Mouse (Mus musculus): ENCODE data around the gene Atf3. TPM values are rescaled to one million over a fixed set of nuclear protein-coding genes. Genes with fewer than 3 reads are reported as not detected.

Atf3 gene
- total RNA-seq, 2 experiments from 2014 or later, result 0.52 to 0.67 TPM

- H3K4me3 ChIP-seq, result no peak overlapping the region
- TF ChIP-seq CTCF (conservative IDR thresholded peaks at IDR 0.05), result no peak
- DNase-seq (ENCODE audit: low spot score in 2 of 2), result no peak
- H3K27ac ChIP-seq, result no peak overlapping the region
These were observed 30.6 kb upstream of the Atf3 start for GRCm38 (mm10) chr1:191248423-191248822.

GRCm38 (mm10) chr1:191247561-191247960 lies 29.7 kb upstream of the Atf3 start:
- H3K27ac ChIP-seq, result no peak overlapping the region
- H3K4me3 ChIP-seq, result no peak overlapping the region
- TF ChIP-seq CTCF (conservative IDR thresholded peaks at IDR 0.05), result no peak
- DNase-seq (ENCODE audit: low spot score in 2 of 2), result no peak

GRCm38 (mm10) chr1:191243855-191244254 lies 26.0 kb upstream of the Atf3 start:
- no peak for TF ChIP-seq CTCF (conservative IDR thresholded peaks at IDR 0.05)
- H3K4me3 ChIP-seq, result no peak overlapping the region
- DNase-seq (ENCODE audit: low spot score in 2 of 2), result no peak
- H3K27ac ChIP-seq, result no peak overlapping the region

- no peak for TF ChIP-seq CTCF (conservative IDR thresholded peaks at IDR 0.05)
- Histone ChIP-seq H3K4me3 (no peak overlapping the region), H3K27ac (no peak overlapping the region)
- DNase-seq (ENCODE audit: low spot score in 2 of 2), result no peak
These were observed 24.3 kb upstream of the Atf3 start for GRCm38 (mm10) chr1:191242065-191242698.

- no peak for DNase-seq (ENCODE audit: low spot score in 2 of 2)
- H3K27ac ChIP-seq, result no peak overlapping the region
These were observed 23.7 kb upstream of the Atf3 start for GRCm38 (mm10) chr1:191241574-191241973.

GRCm38 (mm10) chr1:191239602-191240001 lies 21.8 kb upstream of the Atf3 start:
- DNase-seq (ENCODE audit: low spot score in 2 of 2), result no peak
- no peak for TF ChIP-seq CTCF (conservative IDR thresholded peaks at IDR 0.05)
- no peak overlapping the region for H3K4me3 ChIP-seq
- no peak overlapping the region for H3K27ac ChIP-seq

More at GRCm38 (mm10) chr1:191241574-191241973, 23.7 kb upstream of the Atf3 start:
- TF ChIP-seq CTCF (conservative IDR thresholded peaks at IDR 0.05), result no peak
- no peak overlapping the region for H3K4me3 ChIP-seq

- no peak overlapping the region for H3K4me3 ChIP-seq
- no peak overlapping the region for H3K27ac ChIP-seq
- DNase-seq (ENCODE audit: low spot score in 2 of 2), result no peak
- no peak for TF ChIP-seq CTCF (conservative IDR thresholded peaks at IDR 0.05)
These were observed 18.1 kb upstream of the Atf3 start for GRCm38 (mm10) chr1:191235788-191236542.

- no peak overlapping the region for H3K4me3 ChIP-seq
- H3K27ac ChIP-seq, result no peak overlapping the region
- TF ChIP-seq CTCF (conservative IDR thresholded peaks at IDR 0.05), result no peak
- DNase-seq (ENCODE audit: low spot score in 2 of 2), result no peak
These were observed 17.0 kb upstream of the Atf3 start for GRCm38 (mm10) chr1:191234837-191235236.

- no peak for TF ChIP-seq CTCF (conservative IDR thresholded peaks at IDR 0.05)
- Histone ChIP-seq H3K27ac (no peak overlapping the region), H3K4me3 (no peak overlapping the region)
- no peak for DNase-seq (ENCODE audit: low spot score in 2 of 2)
These were observed 12.6 kb upstream of the Atf3 start for GRCm38 (mm10) chr1:191230355-191230931.

- DNase-seq (ENCODE audit: low spot score in 2 of 2), result no peak
- no peak for TF ChIP-seq CTCF (conservative IDR thresholded peaks at IDR 0.05)
- H3K4me3 ChIP-seq, result no peak overlapping the region
- H3K27ac ChIP-seq, result no peak overlapping the region
These were observed 8.7 kb upstream of the Atf3 start for GRCm38 (mm10) chr1:191226570-191226969.

GRCm38 (mm10) chr1:191225771-191226170 lies 7.9 kb upstream of the Atf3 start:
- no peak overlapping the region for H3K4me3 ChIP-seq
- no peak overlapping the region for H3K27ac ChIP-seq
- DNase-seq (ENCODE audit: low spot score in 2 of 2), result no peak
- TF ChIP-seq CTCF (conservative IDR thresholded peaks at IDR 0.05), result no peak

GRCm38 (mm10) chr1:191224981-191225703 lies 7.3 kb upstream of the Atf3 start:
- no peak for DNase-seq (ENCODE audit: low spot score in 2 of 2)
- H3K27ac ChIP-seq, result peak overlapping the region; percentile 99
- peak overlapping the region; percentile 86 for H3K4me3 ChIP-seq
- peak; percentile 38 for TF ChIP-seq CTCF (conservative IDR thresholded peaks at IDR 0.05)

Measured in layer of hippocampus, adult 2 months (tissue).